Mouse (Mus musculus): Measurements from ENCODE around the gene Pik3ca. TPM values are rescaled to one million over a fixed set of nuclear protein-coding genes. Genes with fewer than 3 reads are reported as not detected.
"Not testable (repeated sequence)": the region's sequence is repeated elsewhere in the genome, so short reads cannot be mapped to it uniquely, and the experiment has no call there.

Pik3ca gene
- polyA plus RNA-seq, 1 experiment = 11.7 TPM

GRCm38 (mm10) chr3:32427695-32428094, 30.2 kb downstream of the Pik3ca start:
- no peak for TF ChIP-seq CEBPB (IDR thresholded peaks at IDR 0.05; ENCODE audit: insufficient read depth, poor library complexity, severe bottlenecking)
- TF ChIP-seq MYOG (IDR thresholded peaks at IDR 0.05; ENCODE audit: control insufficient read depth in 1 of 3, insufficient read depth in 1 of 3, insufficient read length in 2 of 3, low read depth in 2 of 3) = no peak
- no peak for TF ChIP-seq USF1 (IDR thresholded peaks at IDR 0.05; ENCODE audit: low read depth)
- TF ChIP-seq MYOD1 (IDR thresholded peaks at IDR 0.05; ENCODE audit: control insufficient read depth in 1 of 3, insufficient read length in 2 of 3, low read depth in 2 of 3) = no peak
- no peak for TF ChIP-seq REST (IDR thresholded peaks at IDR 0.05; ENCODE audit: insufficient read depth, insufficient read length)
- TF ChIP-seq MAX (IDR thresholded peaks at IDR 0.05; ENCODE audit: low read depth) = no peak
- TF ChIP-seq TCF3 (IDR thresholded peaks at IDR 0.05; ENCODE audit: insufficient read length, low read depth) = no peak
- TF ChIP-seq SRF (IDR thresholded peaks at IDR 0.05; ENCODE audit: control insufficient read depth, insufficient read length, low read depth) = no peak
- TF ChIP-seq POLR2AphosphoS2 (IDR thresholded peaks at IDR 0.05; ENCODE audit: insufficient read length, low read depth) = no peak
- no peak for TF ChIP-seq POLR2A (IDR thresholded peaks at IDR 0.05; ENCODE audit: insufficient read length, low read depth)
- TF ChIP-seq E2F4 (IDR thresholded peaks at IDR 0.05; ENCODE audit: insufficient read depth) = no peak
- no peak for TF ChIP-seq TCF12 (IDR thresholded peaks at IDR 0.05; ENCODE audit: insufficient read depth, poor library complexity, severe bottlenecking)
- Histone ChIP-seq H3ac (ENCODE audit: control insufficient read depth, insufficient read length) (no peak overlapping the region), H3K4me2 (ENCODE audit: low read depth) (no peak overlapping the region), H3K79me2 (ENCODE audit: control insufficient read depth, insufficient read depth) (peaks cover 68% of the 10 kb centered on the region), H3K4me3 (no peak overlapping the region), H3K27me3 (ENCODE audit: control insufficient read depth, insufficient read depth, insufficient read length) (no peaks in the 10 kb centered on the region), H3K36me3 (ENCODE audit: control insufficient read depth, insufficient read depth) (no peaks in the 10 kb centered on the region)

DNA sequence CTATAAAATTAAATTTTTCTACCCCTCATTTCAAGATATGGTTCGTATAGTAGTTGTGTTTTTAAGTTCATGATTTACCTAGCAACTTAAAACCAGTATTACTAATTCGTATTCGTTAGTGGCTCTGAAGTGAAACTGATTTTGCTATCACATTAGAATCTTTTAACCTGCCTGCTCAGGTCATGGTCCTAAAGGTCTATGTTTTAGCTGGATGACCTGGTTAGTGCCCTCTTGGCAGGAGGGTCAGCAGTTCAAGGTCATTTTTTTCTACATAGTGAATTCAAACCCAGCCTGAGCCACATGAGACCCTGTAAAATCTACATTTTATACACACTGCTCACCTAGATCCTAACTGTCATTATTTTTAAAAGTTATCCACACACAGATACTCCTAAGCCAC, 30.9 kb downstream of the Pik3ca start:
- Histone ChIP-seq H3K4me3 (no peak overlapping the region), H3K79me2 (ENCODE audit: control insufficient read depth, insufficient read depth) (peaks cover 68% of the 10 kb centered on the region), H3K27me3 (ENCODE audit: control insufficient read depth, insufficient read depth, insufficient read length) (no peaks in the 10 kb centered on the region), H3K36me3 (ENCODE audit: control insufficient read depth, insufficient read depth) (no peaks in the 10 kb centered on the region), H3K4me2 (ENCODE audit: low read depth) (peak overlapping the region; percentile 28), H3ac (ENCODE audit: control insufficient read depth, insufficient read length) (no peak overlapping the region)
- TF ChIP-seq POLR2A (IDR thresholded peaks at IDR 0.05; ENCODE audit: insufficient read length, low read depth) = no peak
- TF ChIP-seq TCF3 (IDR thresholded peaks at IDR 0.05; ENCODE audit: insufficient read length, low read depth) = no peak
- no peak for TF ChIP-seq MAX (IDR thresholded peaks at IDR 0.05; ENCODE audit: low read depth)
- no peak for TF ChIP-seq REST (IDR thresholded peaks at IDR 0.05; ENCODE audit: insufficient read depth, insufficient read length)
- TF ChIP-seq POLR2AphosphoS2 (IDR thresholded peaks at IDR 0.05; ENCODE audit: insufficient read length, low read depth) = no peak

DNA sequence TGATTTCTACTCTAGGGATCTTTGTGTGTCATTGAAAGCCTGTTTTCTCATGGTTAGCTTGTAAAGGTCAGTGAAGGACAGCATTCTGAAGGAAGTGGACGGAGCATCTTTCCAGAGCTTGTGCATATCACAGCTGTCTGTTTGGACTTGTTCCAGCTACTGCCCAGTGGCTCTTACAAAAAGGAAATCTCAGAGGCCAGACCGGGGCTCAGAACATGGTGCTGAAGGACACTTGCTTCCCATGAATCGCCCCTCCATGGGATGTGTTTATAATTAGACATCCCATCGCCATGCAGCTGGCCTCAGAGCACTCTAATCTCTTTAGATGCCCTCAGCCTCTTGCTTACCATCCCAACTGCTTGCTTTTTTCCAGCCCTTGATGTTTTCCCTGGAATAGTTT, 31.4 kb downstream of the Pik3ca start:
- peak overlapping the region; percentile 28 for H3K4me2 ChIP-seq (ENCODE audit: low read depth)
- no peaks in the 10 kb centered on the region for H3K27me3 ChIP-seq (ENCODE audit: control insufficient read depth, insufficient read depth, insufficient read length)
- TF ChIP-seq MYOD1 (IDR thresholded peaks at IDR 0.05; ENCODE audit: control insufficient read depth in 1 of 3, insufficient read length in 2 of 3, low read depth in 2 of 3) (peak in 2 of 3 experiments; percentile 50 to 60), MAX (IDR thresholded peaks at IDR 0.05; ENCODE audit: low read depth) (no peak), POLR2AphosphoS2 (IDR thresholded peaks at IDR 0.05; ENCODE audit: insufficient read length, low read depth) (no peak), USF1 (IDR thresholded peaks at IDR 0.05; ENCODE audit: low read depth) (no peak), REST (IDR thresholded peaks at IDR 0.05; ENCODE audit: insufficient read depth, insufficient read length) (no peak), SRF (IDR thresholded peaks at IDR 0.05; ENCODE audit: control insufficient read depth, insufficient read length, low read depth) (no peak), MYOG (IDR thresholded peaks at IDR 0.05; ENCODE audit: control insufficient read depth in 1 of 3, insufficient read depth in 1 of 3, insufficient read length in 2 of 3, low read depth in 2 of 3) (peak in 2 of 3 experiments; percentile 40 to 62), POLR2A (IDR thresholded peaks at IDR 0.05; ENCODE audit: insufficient read length, low read depth) (no peak), TCF3 (IDR thresholded peaks at IDR 0.05; ENCODE audit: insufficient read length, low read depth) (no peak), CEBPB (IDR thresholded peaks at IDR 0.05; ENCODE audit: insufficient read depth, poor library complexity, severe bottlenecking) (no peak), E2F4 (IDR thresholded peaks at IDR 0.05; ENCODE audit: insufficient read depth) (no peak)
- peaks cover 67% of the 10 kb centered on the region for H3K79me2 ChIP-seq (ENCODE audit: control insufficient read depth, insufficient read depth)
- H3ac ChIP-seq (ENCODE audit: control insufficient read depth, insufficient read length) = no peak overlapping the region
- H3K4me3 ChIP-seq = no peak overlapping the region
- no peaks in the 10 kb centered on the region for H3K36me3 ChIP-seq (ENCODE audit: control insufficient read depth, insufficient read depth)

- not testable (repeated sequence) for H3K4me3 ChIP-seq; H3ac ChIP-seq (ENCODE audit: control insufficient read depth, insufficient read length); H3K27me3 ChIP-seq (ENCODE audit: control insufficient read depth, insufficient read depth, insufficient read length); H3K36me3 ChIP-seq (ENCODE audit: control insufficient read depth, insufficient read depth)
- peak overlapping the region; percentile 28 for H3K4me2 ChIP-seq (ENCODE audit: low read depth)
- peaks cover 67% of the 10 kb centered on the region for H3K79me2 ChIP-seq (ENCODE audit: control insufficient read depth, insufficient read depth)
These were observed 31.9 kb downstream of the Pik3ca start for GRCm38 (mm10) chr3:32429351-32429750.

DNA sequence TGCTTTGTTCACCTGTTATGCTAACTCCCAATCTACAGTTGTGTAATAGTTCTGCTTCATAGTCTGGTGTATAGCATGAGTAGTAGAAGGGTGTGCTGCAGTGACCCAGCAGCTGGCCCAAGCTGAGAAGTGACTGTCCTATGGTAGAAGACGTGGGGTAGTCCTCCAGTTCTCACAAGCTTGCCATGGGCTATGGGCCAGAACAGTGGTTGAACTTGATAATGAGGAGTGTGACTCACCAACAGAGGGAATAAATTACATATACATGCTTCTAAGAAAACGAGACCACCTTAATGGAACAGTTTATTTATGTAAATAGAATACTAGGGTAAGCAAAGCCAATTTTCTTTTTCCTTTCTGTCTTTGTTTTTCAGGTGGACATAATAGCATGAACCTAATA, 32.9 kb downstream of the Pik3ca start:
- TF ChIP-seq TCF12 (IDR thresholded peaks at IDR 0.05; ENCODE audit: insufficient read depth, poor library complexity, severe bottlenecking) (no peak), POLR2A (IDR thresholded peaks at IDR 0.05; ENCODE audit: insufficient read length, low read depth) (no peak), MAX (IDR thresholded peaks at IDR 0.05; ENCODE audit: low read depth) (no peak), MYOG (IDR thresholded peaks at IDR 0.05; ENCODE audit: control insufficient read depth in 1 of 3, insufficient read depth in 1 of 3, insufficient read length in 2 of 3, low read depth in 2 of 3) (no peak), TCF3 (IDR thresholded peaks at IDR 0.05; ENCODE audit: insufficient read length, low read depth) (no peak), USF1 (IDR thresholded peaks at IDR 0.05; ENCODE audit: low read depth) (no peak), SRF (IDR thresholded peaks at IDR 0.05; ENCODE audit: control insufficient read depth, insufficient read length, low read depth) (no peak), POLR2AphosphoS2 (IDR thresholded peaks at IDR 0.05; ENCODE audit: insufficient read length, low read depth) (no peak), MYOD1 (IDR thresholded peaks at IDR 0.05; ENCODE audit: control insufficient read depth in 1 of 3, insufficient read length in 2 of 3, low read depth in 2 of 3) (no peak), E2F4 (IDR thresholded peaks at IDR 0.05; ENCODE audit: insufficient read depth) (no peak), CEBPB (IDR thresholded peaks at IDR 0.05; ENCODE audit: insufficient read depth, poor library complexity, severe bottlenecking) (no peak), REST (IDR thresholded peaks at IDR 0.05; ENCODE audit: insufficient read depth, insufficient read length) (no peak)
- Histone ChIP-seq H3K27me3 (ENCODE audit: control insufficient read depth, insufficient read depth, insufficient read length) (no peaks in the 10 kb centered on the region), H3K4me3 (no peak overlapping the region), H3K36me3 (ENCODE audit: control insufficient read depth, insufficient read depth) (no peaks in the 10 kb centered on the region), H3K79me2 (ENCODE audit: control insufficient read depth, insufficient read depth) (peaks cover 74% of the 10 kb centered on the region), H3ac (ENCODE audit: control insufficient read depth, insufficient read length) (no peak overlapping the region), H3K4me2 (ENCODE audit: low read depth) (no peak overlapping the region)
